Mouse (Mus musculus) embryonic facial prominence, embryonic 14.5 days (tissue): ENCODE measurements at regions not wholly inside any gene's neighbourhood (a gene's known extent, or its start where the extent isn't known, plus 50 kb on each side); places are given as distances from the start of the nearest gene placed in this dataset.

Experiments
- ATAC-seq: fragments of 200-750 bp; cut with Nextera tagmentation; 2 replicates; pipeline ENCODE4 v1.8.0; 2017; ENCODE audit warnings: low read depth, moderate number of reproducible peaks, moderate TSS enrichment
- DNase-seq: peaks from one replicate; pipeline ENCODE4 v3.0.0-alpha.2; 2015; ENCODE audit warnings: low spot score
- H3K27ac ChIP-seq: fragments of 300-500 bp; sonication (generic); replicated peaks from 2 replicates; pipeline ENCODE4 v1.5.1; 2014; ENCODE audit warnings: low read depth, mild to moderate bottlenecking, low read length, moderate library complexity
- H3K27me3 ChIP-seq: fragments of 300-500 bp; sonication (generic); replicated peaks from 2 replicates; pipeline ENCODE4 v1.6.1; 2014; ENCODE audit warnings: low read length; ENCODE audit not compliant: control insufficient read depth, insufficient read depth
- H3K36me3 ChIP-seq: fragments of 300-500 bp; sonication (generic); 2 replicates; pipeline ENCODE4 v1.6.1; 2014; ENCODE audit warnings: low read length, mixed read lengths; ENCODE audit not compliant: control insufficient read depth, insufficient read depth
- H3K4me1 ChIP-seq: fragments of 300-500 bp; sonication (generic); 2 replicates; pipeline ENCODE4 v1.6.1; 2014; ENCODE audit warnings: antibody characterized with exemption, low read length; ENCODE audit not compliant: control insufficient read depth, insufficient read depth
- H3K4me2 ChIP-seq: fragments of 300-500 bp; sonication (generic); 2 replicates; pipeline ENCODE4 v1.6.1; 2014; ENCODE audit warnings: low read depth, mild to moderate bottlenecking, low read length, moderate library complexity, mixed read lengths
- H3K4me3 ChIP-seq: fragments of 300-500 bp; sonication (generic); 2 replicates; pipeline ENCODE4 v1.5.1; 2014; ENCODE audit warnings: low read depth, mild to moderate bottlenecking, low read length
- H3K9ac ChIP-seq: fragments of 300-500 bp; sonication (generic); 2 replicates; pipeline ENCODE4 v1.6.1; 2014; ENCODE audit warnings: low read depth, mild to moderate bottlenecking, low read length, moderate library complexity, mixed read lengths
- H3K9me3 ChIP-seq: fragments of 300-500 bp; sonication (generic); 2 replicates; pipeline ENCODE4 v1.6.1; 2016; ENCODE audit warnings: low read length; ENCODE audit not compliant: control insufficient read depth
- WGBS: fragments of 180-500 bp; shearing (Covaris S2); extraction: QIAGEN DNeasy Blood & Tissue Kit; methylation state at CpG from one replicate; pipeline ENCODE4 v1.1.7; 2014; 5-methylcytosine and 5-hydroxymethylcytosine counted together

DNA sequence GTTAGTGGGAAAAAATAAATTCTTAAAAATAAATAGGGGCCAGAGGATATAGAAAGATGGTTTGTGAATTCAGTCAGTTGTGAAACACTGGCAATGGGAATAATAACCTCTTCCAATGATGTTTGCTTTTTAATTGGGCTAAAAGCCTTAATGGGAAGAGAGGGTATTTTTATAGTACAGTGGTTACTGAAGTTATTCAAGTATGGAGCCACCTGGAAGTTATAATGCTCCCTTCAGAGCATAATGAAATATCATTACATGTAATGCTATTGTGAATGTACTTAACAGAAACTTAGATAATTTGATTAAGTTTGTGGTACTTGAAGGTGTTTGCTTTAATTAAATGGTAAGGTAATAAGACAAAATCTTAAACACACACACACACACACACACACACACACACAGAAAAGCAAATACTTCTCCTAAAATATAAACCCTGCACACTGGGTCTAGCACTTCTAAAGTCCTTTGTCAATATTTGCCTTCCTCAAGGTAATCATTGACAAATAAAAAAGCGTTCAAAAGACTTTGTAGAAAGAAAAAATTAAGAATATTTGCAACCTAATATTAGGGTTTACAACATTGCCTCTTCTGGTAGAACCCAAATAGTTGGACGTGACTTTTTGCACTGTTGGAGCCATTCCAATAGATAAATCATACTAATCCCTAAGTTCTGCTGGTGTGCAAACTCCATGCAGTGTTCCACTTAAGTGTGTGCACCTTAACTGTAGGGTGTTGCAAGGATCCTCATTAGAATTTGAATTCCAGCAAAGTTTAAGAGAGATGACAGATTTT lies 526.7 kb upstream of the Pdzrn3 start:
- H3K9me3 ChIP-seq, result no peaks in the 10 kb centered on the region
- no peaks in the 10 kb centered on the region for H3K36me3 ChIP-seq
- no peak for DNase-seq
- no peak overlapping the region for H3K4me2 ChIP-seq
- WGBS, result 70% methylated on average over 2 of the region's 2 CpGs
- ATAC-seq, result no peak
- no peaks in the 10 kb centered on the region for H3K27me3 ChIP-seq
- H3K9ac ChIP-seq, result no peak overlapping the region
- no peak overlapping the region for H3K27ac ChIP-seq
- H3K4me3 ChIP-seq, result no peak overlapping the region
- H3K4me1 ChIP-seq, result no peaks in the 10 kb centered on the region

DNA sequence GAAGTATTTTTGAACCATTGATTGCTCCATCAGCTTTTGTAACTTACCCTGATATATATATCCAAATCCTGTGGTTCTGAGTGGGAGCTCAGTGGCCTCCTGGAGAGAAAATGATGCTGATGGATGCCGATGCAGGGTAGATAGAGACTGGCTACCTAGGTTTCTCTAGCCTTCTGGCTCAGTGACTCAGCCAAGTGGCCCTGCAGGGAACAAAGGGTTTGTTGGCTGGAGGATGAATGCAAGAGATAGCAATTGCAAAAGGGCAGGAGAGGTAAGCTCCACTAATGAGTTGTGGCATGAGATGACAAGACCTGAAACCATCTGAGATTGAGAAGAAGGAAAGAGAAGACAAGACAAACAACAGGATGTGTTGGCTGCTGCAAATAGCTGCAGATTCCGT lies 524.6 kb upstream of the Pdzrn3 start:
- 69% methylated on average over 2 of the region's 2 CpGs for WGBS

DNA sequence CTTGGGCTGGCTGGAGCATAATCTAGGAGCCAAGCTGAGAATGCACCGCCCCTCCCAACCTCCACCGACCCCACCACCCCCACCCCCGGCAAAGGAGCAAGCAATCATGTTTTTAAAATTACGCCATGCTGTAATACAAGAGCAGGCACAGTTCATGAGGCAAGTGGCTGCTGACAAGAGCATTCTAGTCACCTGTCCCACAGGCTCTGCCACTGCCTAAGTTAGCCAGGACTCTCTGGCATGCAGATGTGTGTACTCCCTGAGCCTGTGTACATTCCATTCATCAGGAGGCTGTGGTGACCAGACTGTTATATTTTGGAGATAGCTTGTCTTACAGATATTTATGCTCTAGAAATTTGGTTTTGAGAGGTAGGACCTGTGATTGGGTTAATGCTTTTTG lies 520.8 kb upstream of the Pdzrn3 start:
- no peak overlapping the region for H3K27ac ChIP-seq
- no peak overlapping the region for H3K4me3 ChIP-seq
- 54% methylated on average over 4 of the region's 4 CpGs for WGBS
- no peaks in the 10 kb centered on the region for H3K27me3 ChIP-seq
- H3K4me2 ChIP-seq, result no peak overlapping the region
- H3K4me1 ChIP-seq, result no peaks in the 10 kb centered on the region
- no peak overlapping the region for H3K9ac ChIP-seq
- ATAC-seq, result no peak
- no peaks in the 10 kb centered on the region for H3K36me3 ChIP-seq
- no peak for DNase-seq
- H3K9me3 ChIP-seq, result no peaks in the 10 kb centered on the region

More for the DNA sequence above, 524.6 kb upstream of the Pdzrn3 start:
- no peak overlapping the region for H3K4me3 ChIP-seq
- DNase-seq (no peak), ATAC-seq (no peak)
- H3K27me3 ChIP-seq, result no peaks in the 10 kb centered on the region
- no peak overlapping the region for H3K27ac ChIP-seq
- H3K4me2 ChIP-seq, result no peak overlapping the region
- H3K9me3 ChIP-seq, result no peaks in the 10 kb centered on the region
- no peaks in the 10 kb centered on the region for H3K36me3 ChIP-seq
- H3K4me1 ChIP-seq, result no peaks in the 10 kb centered on the region
- H3K9ac ChIP-seq, result no peak overlapping the region

- no peaks in the 10 kb centered on the region for H3K4me1 ChIP-seq
- no peak overlapping the region for H3K4me3 ChIP-seq
- H3K27me3 ChIP-seq, result no peaks in the 10 kb centered on the region
- DNase-seq (no peak), ATAC-seq (no peak)
- no peak overlapping the region for H3K27ac ChIP-seq
- H3K4me2 ChIP-seq, result no peak overlapping the region
- H3K9me3 ChIP-seq, result no peaks in the 10 kb centered on the region
- H3K36me3 ChIP-seq, result no peaks in the 10 kb centered on the region
- H3K9ac ChIP-seq, result no peak overlapping the region
Measured at GRCm38 (mm10) chr6:101890655-101891054, 513.0 kb upstream of the Pdzrn3 start.

DNA sequence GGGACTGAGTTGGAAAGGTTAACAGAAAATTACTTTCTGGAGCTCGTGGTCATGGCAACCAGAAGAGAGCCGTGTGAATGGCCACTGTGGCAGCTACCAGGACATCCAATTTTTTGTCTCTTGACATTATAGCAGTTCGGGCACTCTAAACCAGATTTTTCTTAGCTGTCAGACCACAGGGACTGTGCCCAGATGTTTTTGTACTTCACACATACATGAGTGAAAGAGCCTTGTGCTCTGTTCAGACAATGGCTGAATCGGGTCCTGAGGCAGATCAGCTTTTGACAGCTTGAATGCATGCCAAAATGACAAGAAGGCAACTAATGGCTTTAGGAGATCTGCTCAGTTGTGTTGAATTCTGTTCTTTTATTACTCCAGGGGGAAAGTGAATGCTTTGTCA lies 505.2 kb upstream of the Pdzrn3 start:
- Histone ChIP-seq H3K9me3 (no peaks in the 10 kb centered on the region), H3K36me3 (no peaks in the 10 kb centered on the region), H3K4me3 (no peak overlapping the region), H3K4me1 (peaks cover 5% of the 10 kb centered on the region; the same call in 1 of the 2 replicates), H3K4me2 (no peak overlapping the region), H3K27me3 (no peaks in the 10 kb centered on the region), H3K9ac (no peak overlapping the region), H3K27ac (no peak overlapping the region; the same call in 1 of the 2 replicates)
- DNase-seq (peak; percentile 54), ATAC-seq (peak; percentile 37; the same call in 1 of the 2 replicates)
- 37% methylated on average over 4 of the region's 4 CpGs for WGBS

GRCm38 (mm10) chr6:101874894-101875293 lies 497.2 kb upstream of the Pdzrn3 start:
- H3K27ac ChIP-seq, result no peak overlapping the region
- DNase-seq (no peak), ATAC-seq (no peak)

GRCm38 (mm10) chr6:101858895-101859294 lies 481.2 kb upstream of the Pdzrn3 start:
- 59% methylated on average over 5 of the region's 5 CpGs for WGBS
- Histone ChIP-seq H3K9me3 (no peaks in the 10 kb centered on the region), H3K9ac (no peak overlapping the region), H3K4me3 (no peak overlapping the region), H3K27me3 (no peaks in the 10 kb centered on the region), H3K36me3 (no peaks in the 10 kb centered on the region), H3K4me1 (no peaks in the 10 kb centered on the region), H3K27ac (no peak overlapping the region), H3K4me2 (no peak overlapping the region)
- ATAC-seq (no peak), DNase-seq (no peak)

More at GRCm38 (mm10) chr6:101874894-101875293, 497.2 kb upstream of the Pdzrn3 start:
- Histone ChIP-seq H3K9ac (no peak overlapping the region), H3K4me1 (no peaks in the 10 kb centered on the region), H3K27me3 (no peaks in the 10 kb centered on the region), H3K9me3 (no peaks in the 10 kb centered on the region), H3K4me3 (no peak overlapping the region), H3K4me2 (no peak overlapping the region), H3K36me3 (no peaks in the 10 kb centered on the region)
- WGBS, result 60% methylated on average over 1 of the region's 1 CpGs

- Histone ChIP-seq H3K27ac (no peak overlapping the region), H3K9me3 (no peaks in the 10 kb centered on the region), H3K27me3 (no peaks in the 10 kb centered on the region), H3K4me2 (no peak overlapping the region), H3K4me3 (no peak overlapping the region), H3K4me1 (no peaks in the 10 kb centered on the region; the same call in 1 of the 2 replicates), H3K9ac (no peak overlapping the region), H3K36me3 (no peaks in the 10 kb centered on the region)
- no peak for DNase-seq
- ATAC-seq, result no peak
- WGBS, result 87% methylated on average over 4 of the region's 4 CpGs
Measured at GRCm38 (mm10) chr6:101840695-101841094, 463.0 kb upstream of the Pdzrn3 start.

- Histone ChIP-seq H3K4me2 (no peak overlapping the region), H3K27ac (no peak overlapping the region), H3K4me3 (no peak overlapping the region), H3K4me1 (no peaks in the 10 kb centered on the region; the same call in 1 of the 2 replicates), H3K9me3 (no peaks in the 10 kb centered on the region), H3K27me3 (no peaks in the 10 kb centered on the region), H3K36me3 (no peaks in the 10 kb centered on the region), H3K9ac (no peak overlapping the region)
- WGBS, result 55% methylated on average over 6 of the region's 6 CpGs
- DNase-seq (peak; percentile 81), ATAC-seq (no peak)
Measured at GRCm38 (mm10) chr6:101837563-101837962, 459.9 kb upstream of the Pdzrn3 start.
